Mouse (Mus musculus): ENCODE results near the gene Rpl29. TPM values are rescaled to one million over a fixed set of nuclear protein-coding genes. Genes with fewer than 3 reads are reported as not detected.

The Rpl29 gene
- total and polyA plus RNA-seq, 3 experiments: 1,058 to 1,867 (median 1,257) TPM

- Histone ChIP-seq H3K79me2 (replicated peaks; ENCODE audit: control insufficient read depth, extremely low read depth, insufficient read depth, poor library complexity, severe bottlenecking) (no peaks in the 10 kb centered on the region), H3K9me3 (replicated peaks; ENCODE audit: low read length) (no peaks in the 10 kb centered on the region), H3K9ac (ENCODE audit: insufficient read depth, low read depth) (no peak overlapping the region), H3K27me3 (replicated peaks) (peaks cover 3% of the 10 kb centered on the region), H3K36me3 (replicated peaks in 1 of 2; ENCODE audit: control insufficient read depth in 1 of 2, insufficient read depth in 1 of 2, low read length in 1 of 2) (no peaks in the 10 kb centered on the region), H3K4me3 (replicated peaks in 1 of 3; ENCODE audit: low read depth in 2 of 3, low read length in 2 of 3, poor library complexity in 1 of 3) (no peak overlapping the region), H3K4me2 (ENCODE audit: insufficient read depth, low read depth, poor library complexity, severe bottlenecking) (no peak overlapping the region), H3K27ac (ENCODE audit: insufficient read depth, low read depth) (no peak overlapping the region), H3K4me1 (ENCODE audit: control insufficient read depth in 1 of 2, insufficient read depth in 2 of 2) (peaks cover 0 to 1% of the 10 kb centered on the region in 2 experiments; a peak in 1 of 4 replicates)
- TF ChIP-seq CHD1 (IDR thresholded peaks at IDR 0.05; ENCODE audit: low read depth, low read length) (no peak), RAD21 (IDR thresholded peaks at IDR 0.05; ENCODE audit: low read depth, low read length) (no peak), GABPA (IDR thresholded peaks at IDR 0.05; ENCODE audit: insufficient replicate concordance, low read depth, low read length) (no peak), MAZ (IDR thresholded peaks at IDR 0.05; ENCODE audit: low read depth, low read length) (no peak), MAX (IDR thresholded peaks at IDR 0.05; ENCODE audit: low read length) (no peak), MEF2A (IDR thresholded peaks at IDR 0.05; ENCODE audit: borderline replicate concordance, low read depth, low read length) (no peak), MAFK (IDR thresholded peaks at IDR 0.05; ENCODE audit: insufficient replicate concordance, low read length) (no peak), NRF1 (IDR thresholded peaks at IDR 0.05; ENCODE audit: low read depth, low read length) (no peak), KAT2A (IDR thresholded peaks at IDR 0.05; ENCODE audit: insufficient replicate concordance, low read length) (no peak), POLR2AphosphoS2 (IDR thresholded peaks at IDR 0.05; ENCODE audit: low read depth, low read length) (no peak), EP300 (IDR thresholded peaks at IDR 0.05; ENCODE audit: low read length) (no peak), JUND (conservative IDR thresholded peaks at IDR 0.05; ENCODE audit: low read depth, low read length) (no peak), ZKSCAN1 (IDR thresholded peaks at IDR 0.05; ENCODE audit: borderline replicate concordance, low read depth, low read length) (no peak), RCOR1 (conservative IDR thresholded peaks at IDR 0.05; ENCODE audit: low read depth, low read length) (no peak), MYC (IDR thresholded peaks at IDR 0.05; ENCODE audit: low read depth, low read length) (no peak), ELF1 (IDR thresholded peaks at IDR 0.05; ENCODE audit: low read depth, low read length) (no peak), UBTF (IDR thresholded peaks at IDR 0.05; ENCODE audit: low read depth, low read length) (no peak), CHD2 (IDR thresholded peaks at IDR 0.05; ENCODE audit: low read length) (no peak), ZMIZ1 (IDR thresholded peaks at IDR 0.05; ENCODE audit: low read depth, low read length) (no peak), JUN (IDR thresholded peaks at IDR 0.05; ENCODE audit: insufficient read depth, low read depth, low read length) (no peak)
- in situ Hi-C loops (cut with MboI; ENCODE audit: low pct_ligation_motif_present, low pct_unique_long_range_greater_than_20kb, low sequenced_read_pairs) (no loop called here), dilution Hi-C loops (cut with MboI; ENCODE audit: extremely low pct_ligation_motif_present, extremely low pct_unique_long_range_greater_than_20kb, low sequenced_read_pairs) (no loop called here)
- DNase-seq (ENCODE audit: extremely low read depth): no peak
Observed at GRCm38 (mm10) chr9:106386181-106386864, 42.9 kb upstream of the Rpl29 start.

Measured in CH12.LX (cell line).